Mouse (Mus musculus) lung, adult 18-20 months (tissue): ENCODE measurements around the gene Fhl4.

ENCODE experiments used
- DNase-seq, 2 experiments: peaks; one replicate each; pipeline ENCODE4 v3.0.0; 2022; ENCODE audit warnings: mixed read lengths in 2 of 2

The Fhl4 gene

GRCm38 (mm10) chr10:85102247-85103084 is at the start of gene Fhl4, which contains the start of gene Tmem263:
Gene Fhl4, minus strand, starts transcription at chr10:85102495.
Gene Tmem263, plus strand, starts transcription at chr10:85102627.
- DNase-seq: peak; percentile 75 to 81

GRCm38 (mm10) chr10:85149226-85149625 is 46.9 kb upstream of the Fhl4 start:
- DNase-seq: no peak

GRCm38 (mm10) chr10:85146282-85146681 is 44.0 kb upstream of the Fhl4 start:
- DNase-seq: no peak

- DNase-seq: no peak
Measured at GRCm38 (mm10) chr10:85141465-85141864, 39.2 kb upstream of the Fhl4 start.

- no peak for DNase-seq
Measured at GRCm38 (mm10) chr10:85136573-85136972, 34.3 kb upstream of the Fhl4 start.

- peak; percentile 22 to 31 for DNase-seq
Measured at GRCm38 (mm10) chr10:85128453-85128852, 26.2 kb upstream of the Fhl4 start.

- DNase-seq: peak; percentile 97 to 98
Measured at GRCm38 (mm10) chr10:85127395-85128287, 25.3 kb upstream of the Fhl4 start, which contains the start of gene Mterf2. Gene Mterf2, minus strand, starts transcription at chr10:85128027.

- DNase-seq: no peak
Measured at GRCm38 (mm10) chr10:85125184-85125583, 22.9 kb upstream of the Fhl4 start.

- DNase-seq: no peak
Measured at GRCm38 (mm10) chr10:85114409-85114808, 12.1 kb upstream of the Fhl4 start.

- peak; percentile 15 to 37 for DNase-seq
Measured at GRCm38 (mm10) chr10:85103085-85103885, 990 bp upstream of the Fhl4 start.

- DNase-seq: peak in 1 of 2 experiments; percentile 9
Measured at GRCm38 (mm10) chr10:85101841-85102240, 454 bp downstream of the Fhl4 start.

- DNase-seq: no peak
Measured at GRCm38 (mm10) chr10:85071605-85072152, 30.6 kb downstream of the Fhl4 start.

GRCm38 (mm10) chr10:85054876-85055275 is 47.4 kb downstream of the Fhl4 start:
- DNase-seq: no peak

- DNase-seq: no peak
Measured at GRCm38 (mm10) chr10:85052451-85052850, 49.8 kb downstream of the Fhl4 start.

GRCm38 (mm10) chr10:85050668-85051208 is 51.6 kb downstream of the Fhl4 start:
- no peak for DNase-seq

GRCm38 (mm10) chr10:85048008-85048407 is 54.3 kb downstream of the Fhl4 start:
- no peak for DNase-seq

- DNase-seq: peak in 1 of 2 experiments; percentile 7
Measured at GRCm38 (mm10) chr10:85046585-85046984, 55.7 kb downstream of the Fhl4 start.
